Mouse (Mus musculus) limb, embryonic 14.5 days (tissue): Measurements from ENCODE around the gene Psmb8. TPM values are rescaled to one million over a fixed set of nuclear protein-coding genes. Genes with fewer than 3 reads are reported as not detected.

Experiments
- ATAC-seq: fragments of 200-750 bp; cut with Nextera tagmentation; 2 replicates; pipeline ENCODE4 v1.8.0; 2017; ENCODE audit warnings: low read depth, moderate number of reproducible peaks, moderate TSS enrichment; ENCODE audit not compliant: low FRiP score
- DNase-seq: peaks from one replicate; pipeline ENCODE4 v3.0.0-alpha.2; 2015; ENCODE audit warnings: low spot score
- H3K27ac ChIP-seq: fragments of 300-500 bp; sonication (generic); replicated peaks from 2 replicates; pipeline ENCODE4 v1.5.1; 2014; ENCODE audit warnings: low read depth, mild to moderate bottlenecking, low read length, moderate library complexity, mixed read lengths
- H3K27me3 ChIP-seq: fragments of 300-500 bp; sonication (generic); 2 replicates; pipeline ENCODE4 v1.6.1; 2014; ENCODE audit warnings: low read length, mixed read lengths; ENCODE audit not compliant: control insufficient read depth, insufficient read depth
- H3K36me3 ChIP-seq: fragments of 300-500 bp; sonication (generic); 2 replicates; pipeline ENCODE4 v1.6.1; 2014; ENCODE audit warnings: mild to moderate bottlenecking, low read length, moderate library complexity, mixed read lengths; ENCODE audit not compliant: control insufficient read depth, insufficient read depth
- H3K4me1 ChIP-seq: fragments of 300-500 bp; sonication (generic); 2 replicates; pipeline ENCODE4 v1.6.1; 2014; ENCODE audit warnings: antibody characterized with exemption, low read length, mixed read lengths; ENCODE audit not compliant: control insufficient read depth, insufficient read depth
- H3K4me2 ChIP-seq: fragments of 300-500 bp; sonication (generic); replicated peaks from 2 replicates; pipeline ENCODE4 v1.6.1; 2014; ENCODE audit warnings: low read depth, mild to moderate bottlenecking, low read length, moderate library complexity; ENCODE audit not compliant: severe bottlenecking
- H3K4me3 ChIP-seq: fragments of 300-500 bp; sonication (generic); replicated peaks from 2 replicates; pipeline ENCODE4 v1.5.1; 2014; ENCODE audit warnings: low read length
- H3K9ac ChIP-seq: fragments of 300-500 bp; sonication (generic); 2 replicates; pipeline ENCODE4 v1.6.1; 2014; ENCODE audit warnings: mild to moderate bottlenecking, low read depth, low read length, moderate library complexity; ENCODE audit not compliant: severe bottlenecking
- H3K9me3 ChIP-seq: fragments of 300-500 bp; sonication (generic); 2 replicates; pipeline ENCODE4 v1.6.1; 2016; ENCODE audit warnings: low read length; ENCODE audit not compliant: control insufficient read depth
- POLR2A ChIP-seq: fragments of 200-500 bp; IDR thresholded peaks from 2 replicates; pipeline ENCODE4 v1.8.0; 2012; ENCODE audit warnings: inconsistent platforms, mild to moderate bottlenecking, moderate library complexity, borderline replicate concordance; ENCODE audit not compliant: insufficient read depth, insufficient read length; ENCODE audit errors: extremely low read depth
- WGBS: fragments of 180-500 bp; shearing (Covaris S2); extraction: QIAGEN DNeasy Blood & Tissue Kit; methylation state at CpG from one replicate; pipeline ENCODE4 v1.1.7; 2014; 5-methylcytosine and 5-hydroxymethylcytosine counted together
- polyA plus RNA-seq, 2 experiments: library from polyadenylated mRNA; depleted of rRNA in 1 of 2; stranded (reverse) in 1 of 2; unstranded in 1 of 2; fragments of >200 nt; fragmentation: Nextera tagmentation in 1 of 2; extraction: Ambion mirVana in 1 of 2; gene quantifications; 2 replicates each; pipeline versions ENCODE4 v1.2.1 to v1.2.3; 2012 to 2014

Gene Psmb8
- polyA plus RNA-seq, 2 experiments: 6.8 to 9.2 TPM

DNA sequence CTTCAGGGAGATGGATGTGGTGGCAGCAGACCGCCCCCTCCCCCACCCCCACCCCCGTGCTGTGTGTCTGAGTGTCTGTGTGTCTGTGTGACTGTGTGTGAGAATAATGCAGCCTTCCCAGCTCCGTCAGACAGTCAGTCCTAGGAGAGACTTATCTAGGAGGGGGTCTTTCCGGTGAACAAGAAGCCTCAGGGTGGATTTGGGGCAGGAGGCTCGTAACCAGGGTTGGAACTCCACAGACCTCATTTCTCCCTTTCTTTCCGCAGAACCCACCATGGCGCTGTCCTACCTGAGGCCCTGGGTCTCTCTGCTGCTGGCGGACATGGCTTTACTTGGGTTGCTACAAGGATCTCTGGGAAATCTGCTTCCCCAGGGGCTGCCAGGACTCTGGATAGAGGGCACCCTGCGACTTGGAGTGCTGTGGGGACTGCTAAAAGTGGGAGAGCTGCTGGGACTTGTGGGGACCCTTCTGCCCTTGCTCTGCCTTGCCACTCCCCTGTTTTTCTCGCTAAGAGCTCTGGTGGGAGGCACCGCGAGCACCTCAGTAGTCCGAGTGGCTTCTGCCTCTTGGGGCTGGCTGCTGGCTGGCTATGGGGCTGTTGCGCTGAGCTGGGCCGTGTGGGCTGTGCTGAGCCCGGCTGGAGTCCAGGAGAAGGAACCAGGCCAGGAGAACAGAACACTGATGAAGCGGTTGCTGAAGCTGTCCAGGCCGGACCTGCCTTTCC is 7.7 kb downstream of the Psmb8 start:
- no peak for ATAC-seq
- H3K36me3 ChIP-seq: no peaks in the 10 kb centered on the region
- peak overlapping the region; percentile 68 for H3K9ac ChIP-seq
- WGBS: 12% methylated on average over 18 of the region's 18 CpGs
- no peaks in the 10 kb centered on the region; the same call in 1 of the 2 replicates for H3K4me1 ChIP-seq
- no peaks in the 10 kb centered on the region for H3K9me3 ChIP-seq
- peak overlapping the region; percentile 62 for H3K4me3 ChIP-seq
- DNase-seq: no peak
- H3K4me2 ChIP-seq: peak overlapping the region; percentile 92
- no peak for TF ChIP-seq POLR2A
- no peak overlapping the region for H3K27ac ChIP-seq
- H3K27me3 ChIP-seq: peaks cover 21% of the 10 kb centered on the region; the same call in 1 of the 2 replicates

DNA sequence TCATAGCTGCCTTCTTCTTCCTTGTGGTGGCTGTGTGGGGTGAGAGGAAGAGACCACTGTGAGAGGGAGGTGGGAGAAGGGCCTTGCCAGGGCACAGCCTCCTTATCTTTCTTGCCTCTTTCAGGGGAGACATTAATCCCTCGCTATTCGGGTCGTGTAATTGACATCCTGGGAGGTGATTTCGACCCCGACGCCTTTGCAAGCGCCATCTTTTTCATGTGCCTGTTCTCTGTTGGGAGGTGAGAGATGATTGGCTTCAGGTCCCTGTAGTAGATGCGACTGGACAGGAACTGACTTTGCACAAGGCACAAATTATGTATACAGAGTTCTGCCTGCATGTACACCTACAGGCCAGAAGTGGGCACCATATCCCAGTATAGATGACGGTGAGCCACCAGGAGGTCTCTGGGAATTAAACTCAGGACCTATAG is 8.2 kb downstream of the Psmb8 start:
- no peak for TF ChIP-seq POLR2A
- H3K9ac ChIP-seq: no peak overlapping the region
- H3K27ac ChIP-seq: no peak overlapping the region
- H3K9me3 ChIP-seq: no peaks in the 10 kb centered on the region
- no peaks in the 10 kb centered on the region; the same call in 1 of the 2 replicates for H3K4me1 ChIP-seq
- peaks cover 25% of the 10 kb centered on the region; the same call in 1 of the 2 replicates for H3K27me3 ChIP-seq
- DNase-seq (no peak), ATAC-seq (no peak)
- 21% methylated on average over 9 of the region's 9 CpGs for WGBS
- peak overlapping the region; percentile 92; the same call in 1 of the 2 replicates for H3K4me2 ChIP-seq
- no peak overlapping the region; the same call in 1 of the 2 replicates for H3K4me3 ChIP-seq
- no peaks in the 10 kb centered on the region for H3K36me3 ChIP-seq

DNA sequence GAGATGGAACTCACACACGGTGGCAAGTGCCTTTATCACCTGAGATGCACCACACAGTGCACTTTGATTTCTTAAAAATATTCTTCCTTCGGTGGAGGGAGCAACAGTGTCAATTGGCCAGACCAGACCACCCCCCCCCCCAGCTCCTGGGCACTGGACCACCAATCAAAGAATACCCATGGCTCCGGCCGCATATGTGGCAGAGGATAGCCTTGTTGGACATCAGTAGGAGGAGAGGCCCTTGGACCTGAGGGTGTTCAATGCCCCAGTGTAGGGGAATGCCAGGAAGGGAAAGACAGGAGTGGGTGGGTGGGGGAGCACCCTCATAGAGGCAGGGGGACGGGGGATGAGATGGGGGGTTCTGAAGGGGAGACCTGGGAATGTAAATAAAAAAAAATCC is 9.2 kb downstream of the Psmb8 start:
- Histone ChIP-seq H3K27me3 (peaks cover 34% of the 10 kb centered on the region; the same call in 1 of the 2 replicates), H3K4me3 (no peak overlapping the region), H3K4me1 (no peaks in the 10 kb centered on the region; the same call in 1 of the 2 replicates), H3K4me2 (no peak overlapping the region), H3K9ac (no peak overlapping the region), H3K36me3 (no peaks in the 10 kb centered on the region), H3K27ac (no peak overlapping the region), H3K9me3 (no peaks in the 10 kb centered on the region)
- ATAC-seq (no peak), DNase-seq (no peak)
- TF ChIP-seq POLR2A: no peak
- WGBS: 84% methylated on average over 5 of the region's 5 CpGs

DNA sequence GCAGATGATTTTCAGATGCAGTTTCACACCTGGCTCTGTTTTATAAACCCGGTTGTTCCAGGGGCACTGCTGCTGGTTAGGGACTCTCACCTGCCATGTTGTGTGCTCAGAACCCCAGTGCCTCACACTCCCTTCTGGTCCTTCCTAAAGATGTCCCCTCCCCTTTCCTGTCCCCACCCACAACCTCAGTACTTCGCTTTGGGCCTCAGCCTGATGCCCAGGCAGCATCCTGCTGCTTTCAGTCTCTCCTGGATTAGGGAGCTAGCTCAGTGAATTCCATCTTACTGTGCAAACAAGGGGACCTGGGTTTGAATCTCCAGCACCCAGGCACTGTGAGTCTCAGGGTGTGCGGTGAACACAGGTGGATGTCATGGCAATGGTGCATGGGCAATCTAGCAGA is 9.9 kb downstream of the Psmb8 start:
- DNase-seq: no peak
- Histone ChIP-seq H3K9me3 (no peaks in the 10 kb centered on the region), H3K4me1 (no peaks in the 10 kb centered on the region; the same call in 1 of the 2 replicates), H3K9ac (no peak overlapping the region), H3K4me3 (no peak overlapping the region), H3K27me3 (peaks cover 41% of the 10 kb centered on the region; the same call in 1 of the 2 replicates), H3K27ac (no peak overlapping the region), H3K36me3 (no peaks in the 10 kb centered on the region), H3K4me2 (no peak overlapping the region)
- WGBS: 57% methylated on average over 3 of the region's 3 CpGs
- no peak for TF ChIP-seq POLR2A
- ATAC-seq: no peak

DNA sequence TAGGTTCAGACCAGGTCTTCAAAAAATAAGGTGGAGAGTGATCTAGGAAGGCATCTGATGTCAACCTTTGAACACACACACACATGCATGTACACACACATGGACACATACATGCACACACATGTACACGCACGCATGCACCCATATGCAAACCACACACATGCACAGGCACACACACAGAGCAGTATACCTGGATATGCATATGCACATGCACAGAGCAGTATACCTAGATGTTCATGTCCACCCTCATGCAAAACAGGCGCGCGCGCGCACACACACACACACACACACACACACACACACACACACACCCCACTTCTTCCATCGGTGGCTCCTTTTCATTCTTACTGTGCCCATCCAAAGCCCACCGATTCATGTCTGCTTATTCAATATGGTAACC is 10.3 kb downstream of the Psmb8 start:
- no peak overlapping the region for H3K27ac ChIP-seq
- H3K36me3 ChIP-seq: no peaks in the 10 kb centered on the region
- H3K4me3 ChIP-seq: no peak overlapping the region
- ATAC-seq: no peak
- DNase-seq: no peak
- no peak overlapping the region for H3K4me2 ChIP-seq
- H3K27me3 ChIP-seq: peaks cover 45% of the 10 kb centered on the region
- H3K4me1 ChIP-seq: no peaks in the 10 kb centered on the region; the same call in 1 of the 2 replicates
- no peaks in the 10 kb centered on the region for H3K9me3 ChIP-seq
- no peak overlapping the region for H3K9ac ChIP-seq
- WGBS: 89% methylated on average over 9 of the region's 9 CpGs
- TF ChIP-seq POLR2A: no peak
